Mouse (Mus musculus) testis, adult 2 months (tissue): ENCODE data around the gene Mgll. TPM values are rescaled to one million over a fixed set of nuclear protein-coding genes. Genes with fewer than 3 reads are reported as not detected.

Experiments used
- H3K27ac ChIP-seq: fragments of 200-500 bp; 2 replicates; pipeline ENCODE4 v1.5.1; 2012; ENCODE audit warnings: low read depth, low read length; ENCODE audit not compliant: control insufficient read depth, insufficient read depth
- H3K27me3 ChIP-seq: fragments of 200-500 bp; 2 replicates; pipeline ENCODE4 v1.6.1; 2012; ENCODE audit warnings: mild to moderate bottlenecking, low read length, moderate library complexity; ENCODE audit not compliant: control insufficient read depth, insufficient read depth
- H3K36me3 ChIP-seq: fragments of 200-500 bp; 2 replicates; pipeline ENCODE4 v1.6.1; 2012; ENCODE audit warnings: mild to moderate bottlenecking, low read length; ENCODE audit not compliant: control insufficient read depth, insufficient read depth
- H3K4me1 ChIP-seq: fragments of 200-500 bp; 2 replicates; pipeline ENCODE4 v1.6.1; 2012; ENCODE audit warnings: low read length; ENCODE audit not compliant: control insufficient read depth, insufficient read depth
- H3K4me3 ChIP-seq: fragments of 200-500 bp; 2 replicates; pipeline ENCODE4 v1.5.1; 2012; ENCODE audit warnings: low read depth, mild to moderate bottlenecking, low read length, moderate library complexity, mixed read lengths; ENCODE audit not compliant: control insufficient read depth
- CTCF ChIP-seq: fragments of 200-500 bp; IDR thresholded peaks from 2 replicates; pipeline ENCODE4 v1.5.1; 2012; ENCODE audit warnings: low read depth, mild to moderate bottlenecking, inconsistent platforms, low read length, moderate library complexity; ENCODE audit not compliant: control insufficient read depth, insufficient read depth, insufficient replicate concordance
- POLR2A ChIP-seq: fragments of 200-500 bp; IDR thresholded peaks from 2 replicates; pipeline ENCODE4 v1.6.1; 2012; ENCODE audit warnings: low read depth, mild to moderate bottlenecking, inconsistent platforms, low read length, moderate library complexity; ENCODE audit not compliant: control insufficient read depth
- polyA plus RNA-seq: library from polyadenylated mRNA; depleted of rRNA; stranded (reverse); fragments of >200 nt; gene quantifications from 2 replicates; pipeline ENCODE4 v1.2.3, GENCODE M21; 2012

Mgll gene
- polyA plus RNA-seq, 1 experiment, result 38.5 TPM

GRCm38 (mm10) chr6:88840791-88841513 lies 116.7 kb downstream of the Mgll start:
- TF ChIP-seq CTCF, result no peak
- no peak for TF ChIP-seq POLR2A
- Histone ChIP-seq H3K4me1 (peaks cover 21% of the 10 kb centered on the region), H3K27me3 (no peaks in the 10 kb centered on the region), H3K4me3 (peak overlapping the region; percentile 90), H3K36me3 (no peaks in the 10 kb centered on the region), H3K27ac (peak overlapping the region; percentile 79)

- Histone ChIP-seq H3K27me3 (no peaks in the 10 kb centered on the region), H3K4me1 (peaks cover 21% of the 10 kb centered on the region), H3K36me3 (no peaks in the 10 kb centered on the region), H3K27ac (peak overlapping the region; percentile 79), H3K4me3 (peak overlapping the region; percentile 90)
- no peak for TF ChIP-seq CTCF
- TF ChIP-seq POLR2A, result no peak
Measured at GRCm38 (mm10) chr6:88841514-88841780, 117.2 kb downstream of the Mgll start.

- Histone ChIP-seq H3K27ac (peak within 1 kb of the TSS; percentile 79), H3K4me3 (peak within 1 kb of the TSS; percentile 90), H3K27me3 (no peaks in the 10 kb centered on the region), H3K4me1 (peaks cover 21% of the 10 kb centered on the region), H3K36me3 (no peaks in the 10 kb centered on the region)
- peak; percentile 34; the same call in 1 of the 2 replicates for TF ChIP-seq CTCF
- TF ChIP-seq POLR2A, result peak; percentile 25; the same call in 1 of the 2 replicates
Measured at GRCm38 (mm10) chr6:88841781-88842689, 117.8 kb downstream of the Mgll start, which contains the start of gene Abtb1. Gene Abtb1 (minus strand): TSS chr6:88841984.

- Histone ChIP-seq H3K4me1 (peaks cover 21% of the 10 kb centered on the region), H3K27me3 (no peaks in the 10 kb centered on the region), H3K27ac (peak overlapping the region; percentile 79), H3K4me3 (peak overlapping the region; percentile 90), H3K36me3 (no peaks in the 10 kb centered on the region)
- TF ChIP-seq CTCF, result no peak
- no peak for TF ChIP-seq POLR2A
Measured at GRCm38 (mm10) chr6:88842731-88843151, 118.5 kb downstream of the Mgll start.

- no peak overlapping the region for H3K27ac ChIP-seq
- H3K4me3 ChIP-seq, result peak overlapping the region; percentile 90
- H3K27me3 ChIP-seq, result no peaks in the 10 kb centered on the region
- H3K36me3 ChIP-seq, result no peaks in the 10 kb centered on the region
- H3K4me1 ChIP-seq, result peaks cover 21% of the 10 kb centered on the region
- TF ChIP-seq CTCF (no peak), POLR2A (no peak)
Measured at GRCm38 (mm10) chr6:88843241-88843640, 119.0 kb downstream of the Mgll start.

GRCm38 (mm10) chr6:88843781-88844725 lies 119.8 kb downstream of the Mgll start:
- Histone ChIP-seq H3K27me3 (no peaks in the 10 kb centered on the region), H3K4me3 (peak overlapping the region; percentile 90), H3K36me3 (no peaks in the 10 kb centered on the region), H3K4me1 (peaks cover 21% of the 10 kb centered on the region), H3K27ac (no peak overlapping the region)
- no peak for TF ChIP-seq CTCF
- TF ChIP-seq POLR2A, result no peak

GRCm38 (mm10) chr6:88844901-88845565 lies 120.8 kb downstream of the Mgll start:
- H3K27ac ChIP-seq, result no peak overlapping the region
- no peaks in the 10 kb centered on the region for H3K27me3 ChIP-seq
- H3K4me3 ChIP-seq, result no peak overlapping the region
- no peak for TF ChIP-seq POLR2A
- TF ChIP-seq CTCF, result no peak
- H3K4me1 ChIP-seq, result peaks cover 21% of the 10 kb centered on the region
- H3K36me3 ChIP-seq, result no peaks in the 10 kb centered on the region
